Mouse (Mus musculus): ENCODE measurements around the gene Krtap28-10. TPM values are rescaled to one million over a fixed set of nuclear protein-coding genes. Genes with fewer than 3 reads are reported as not detected.

Gene Krtap28-10
- total and polyA plus RNA-seq, 2 experiments from 2014 or later: not detected

DNA sequence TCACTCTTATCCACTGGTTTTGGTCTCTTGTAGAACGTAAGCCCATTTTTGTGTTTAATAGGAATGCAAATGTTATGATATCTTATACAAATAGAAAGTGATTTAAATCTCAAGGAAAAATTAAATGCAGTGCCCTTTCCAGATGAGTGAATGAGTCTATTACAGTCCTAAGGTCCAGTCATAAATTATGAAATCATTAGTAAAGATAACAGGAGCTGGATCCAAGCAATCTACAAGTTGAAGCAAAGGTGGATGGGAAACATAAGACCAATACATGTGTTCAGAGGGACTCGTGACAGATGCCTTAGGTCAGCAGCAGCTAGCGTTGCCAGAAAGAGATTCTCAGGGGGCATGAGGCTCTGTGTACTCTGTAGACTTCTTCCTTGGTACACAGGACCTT, 50.7 kb downstream of the Krtap28-10 start:
- Histone ChIP-seq H3K36me3 (replicated peaks; ENCODE audit: control insufficient read depth, insufficient read depth, low read length) (no peaks in the 10 kb centered on the region), H3K9ac (replicated peaks; ENCODE audit: low read depth, low read length) (no peak overlapping the region), H3K4me3 (ENCODE audit: low read depth, low read length) (no peak overlapping the region), H3K9me3 (replicated peaks; ENCODE audit: control insufficient read depth, low read length) (no peaks in the 10 kb centered on the region), H3K27ac (ENCODE audit: low read depth) (no peak overlapping the region), H3K27me3 (ENCODE audit: control insufficient read depth, insufficient read depth, low read length) (no peaks in the 10 kb centered on the region), H3K4me1 (ENCODE audit: control insufficient read depth, insufficient read depth) (no peaks in the 10 kb centered on the region), H3K4me2 (ENCODE audit: low read depth, low read length) (no peak overlapping the region)
- ATAC-seq (ENCODE audit: insufficient read depth, low read depth) (no peak), DNase-seq (ENCODE audit: low spot score) (no peak)
- no peak for TF ChIP-seq EP300 (IDR thresholded peaks at IDR 0.05; ENCODE audit: low read depth)
- no peak for TF ChIP-seq CTCF (IDR thresholded peaks at IDR 0.05; ENCODE audit: low read depth)
- 85% methylated on average over 3 of the region's 3 CpGs for WGBS

Other genes with a start within 250 kb of the Krtap28-10 start
- gene Agfg1, start 203.0 kb downstream of the Krtap28-10 start, total RNA-seq (2014; rRNA removed; ENCODE audit: low replicate concordance): 71.0 and 78.8 TPM in 2 replicates
- 18.5 and 18.6 TPM in 2 replicates for gene Agfg1, start 203.0 kb downstream of the Krtap28-10 start, polyA plus RNA-seq (2015; fragmentation: Nextera tagmentation; extraction: Ambion mirVana)
- not detected in 2 replicates for gene A030005L19Rik, start 129.2 kb downstream of the Krtap28-10 start, total RNA-seq (2014; rRNA removed; ENCODE audit: low replicate concordance)
- 0.15 TPM in 1 of 2 replicates, not detected in the other for gene A030005L19Rik, start 129.2 kb downstream of the Krtap28-10 start, polyA plus RNA-seq (2015; fragmentation: Nextera tagmentation; extraction: Ambion mirVana)
- gene A030014E15Rik, start 117.6 kb downstream of the Krtap28-10 start, total RNA-seq (2014; rRNA removed; ENCODE audit: low replicate concordance): not detected in 2 replicates
- gene A030014E15Rik, start 117.6 kb downstream of the Krtap28-10 start, polyA plus RNA-seq (2015; fragmentation: Nextera tagmentation; extraction: Ambion mirVana): not detected in 2 replicates
- gene Gm6217, start 111.1 kb downstream of the Krtap28-10 start, total RNA-seq (2014; rRNA removed; ENCODE audit: low replicate concordance): not detected in 2 replicates
- gene Gm6217, start 111.1 kb downstream of the Krtap28-10 start, polyA plus RNA-seq (2015; fragmentation: Nextera tagmentation; extraction: Ambion mirVana): not detected in 2 replicates
- gene A030003K21Rik, start 99.1 kb downstream of the Krtap28-10 start, total RNA-seq (2014; rRNA removed; ENCODE audit: low replicate concordance): not detected in 2 replicates
- gene A030003K21Rik, start 99.1 kb downstream of the Krtap28-10 start, polyA plus RNA-seq (2015; fragmentation: Nextera tagmentation; extraction: Ambion mirVana): not detected in 2 replicates
- not detected in 2 replicates for gene Gm7544, start 86.5 kb downstream of the Krtap28-10 start, total RNA-seq (2014; rRNA removed; ENCODE audit: low replicate concordance)
- not detected in 2 replicates for gene Gm7544, start 86.5 kb downstream of the Krtap28-10 start, polyA plus RNA-seq (2015; fragmentation: Nextera tagmentation; extraction: Ambion mirVana)
- gene Gm47955, start 82.2 kb downstream of the Krtap28-10 start, total RNA-seq (2014; rRNA removed; ENCODE audit: low replicate concordance): not detected in 2 replicates
- not detected in 2 replicates for gene Gm47955, start 82.2 kb downstream of the Krtap28-10 start, polyA plus RNA-seq (2015; fragmentation: Nextera tagmentation; extraction: Ambion mirVana)
- gene Gm47959, start 41.9 kb downstream of the Krtap28-10 start, total RNA-seq (2014; rRNA removed; ENCODE audit: low replicate concordance): not detected in 2 replicates
- gene Gm47959, start 41.9 kb downstream of the Krtap28-10 start, polyA plus RNA-seq (2015; fragmentation: Nextera tagmentation; extraction: Ambion mirVana): not detected in 2 replicates
- 8.2 TPM in 2 replicates for gene Slc19a3, start 4.0 kb downstream of the Krtap28-10 start, total RNA-seq (2014; rRNA removed; ENCODE audit: low replicate concordance)
- gene Slc19a3, start 4.0 kb downstream of the Krtap28-10 start, polyA plus RNA-seq (2015; fragmentation: Nextera tagmentation; extraction: Ambion mirVana): 1.6 TPM in 2 replicates
- not detected in 2 replicates for gene Gm47969, start 2.5 kb upstream of the Krtap28-10 start, total RNA-seq (2014; rRNA removed; ENCODE audit: low replicate concordance)
- not detected in 2 replicates for gene Gm47969, start 2.5 kb upstream of the Krtap28-10 start, polyA plus RNA-seq (2015; fragmentation: Nextera tagmentation; extraction: Ambion mirVana)
- gene A030005K14Rik, start 16.9 kb upstream of the Krtap28-10 start, total RNA-seq (2014; rRNA removed; ENCODE audit: low replicate concordance): not detected in 2 replicates
- not detected in 2 replicates for gene A030005K14Rik, start 16.9 kb upstream of the Krtap28-10 start, polyA plus RNA-seq (2015; fragmentation: Nextera tagmentation; extraction: Ambion mirVana)
- gene Krtap28-13, start 18.4 kb upstream of the Krtap28-10 start, total RNA-seq (2014; rRNA removed; ENCODE audit: low replicate concordance): not detected in 2 replicates
- gene Krtap28-13, start 18.4 kb upstream of the Krtap28-10 start, polyA plus RNA-seq (2015; fragmentation: Nextera tagmentation; extraction: Ambion mirVana): not detected in 2 replicates
- not detected in 2 replicates for gene Ccl20, start 74.3 kb upstream of the Krtap28-10 start, total RNA-seq (2014; rRNA removed; ENCODE audit: low replicate concordance)
- gene Ccl20, start 74.3 kb upstream of the Krtap28-10 start, polyA plus RNA-seq (2015; fragmentation: Nextera tagmentation; extraction: Ambion mirVana): 0.15 TPM in 1 of 2 replicates, not detected in the other
- not detected in 2 replicates for gene Daw1, start 117.3 kb upstream of the Krtap28-10 start, total RNA-seq (2014; rRNA removed; ENCODE audit: low replicate concordance)
- gene Daw1, start 117.3 kb upstream of the Krtap28-10 start, polyA plus RNA-seq (2015; fragmentation: Nextera tagmentation; extraction: Ambion mirVana): 0.16 TPM in 1 of 2 replicates, not detected in the other

All from heart, postnatal 0 days (tissue).